Mouse (Mus musculus) limb, embryonic 10.5 days (tissue): ENCODE data around the gene Kif27. TPM values are rescaled to one million over a fixed set of nuclear protein-coding genes. Genes with fewer than 3 reads are reported as not detected.
A peak's percentile ranks its signal among the peaks of the same experiment; 100 is the strongest.
"Not testable (repeated sequence)": the region's sequence is repeated elsewhere in the genome, so short reads cannot be mapped to it uniquely, and the experiment has no call there.

Experiments
- DNase-seq: peaks from one replicate; pipeline ENCODE4 v3.0.0-alpha.2; 2017; ENCODE audit warnings: low spot score
- H3K27ac ChIP-seq: fragments of 300-500 bp; sonication (generic); 2 replicates; pipeline ENCODE4 v1.5.1; 2016; ENCODE audit warnings: mild to moderate bottlenecking
- H3K27me3 ChIP-seq: fragments of 300-500 bp; sonication (generic); 2 replicates; pipeline ENCODE4 v1.6.1; 2016; ENCODE audit warnings: low read depth, mild to moderate bottlenecking; ENCODE audit not compliant: poor library complexity, severe bottlenecking
- H3K36me3 ChIP-seq: fragments of 300-500 bp; sonication (generic); 2 replicates; pipeline ENCODE4 v1.6.1; 2016; ENCODE audit warnings: mild to moderate bottlenecking, moderate library complexity
- H3K4me1 ChIP-seq: fragments of 300-500 bp; sonication (generic); 2 replicates; pipeline ENCODE4 v1.6.1; 2016
- H3K4me3 ChIP-seq: fragments of 300-500 bp; sonication (generic); 2 replicates; pipeline ENCODE4 v1.5.1; 2016; ENCODE audit warnings: mild to moderate bottlenecking, moderate library complexity
- H3K9me3 ChIP-seq: fragments of 300-500 bp; sonication (generic); replicated peaks from 2 replicates; pipeline ENCODE4 v1.6.1; 2016; ENCODE audit warnings: mild to moderate bottlenecking
- WGBS: fragments of 180-500 bp; shearing (Covaris S2); methylation state at CpG from one replicate; pipeline ENCODE4 v1.1.7; 2016; 5-methylcytosine and 5-hydroxymethylcytosine counted together
- polyA plus RNA-seq: library from polyadenylated mRNA; unstranded; fragments of >200 nt; fragmentation: Nextera tagmentation; extraction: Ambion mirVana; gene quantifications from 2 replicates; pipeline ENCODE4 v1.2.1, GENCODE M21; 2016

Kif27 gene
- polyA plus RNA-seq: 0.58 and 0.78 TPM in 2 replicates

GRCm38 (mm10) chr13:58358629-58359303, at the start of gene Kif27:
Gene Kif27 (minus strand): TSS chr13:58359122.
- Histone ChIP-seq H3K36me3 (no peaks in the 10 kb centered on the region), H3K27ac (peak within 1 kb of the TSS; percentile 81)
- WGBS: 1% methylated on average over 84 of the region's 85 CpGs

GRCm38 (mm10) chr13:58403243-58403642, 44.3 kb upstream of the Kif27 start, which contains the start of gene Hnrnpk:
Gene Hnrnpk (minus strand): TSS chr13:58403343.
- H3K9me3 ChIP-seq, DNase-seq, H3K27me3 ChIP-seq, H3K4me1 ChIP-seq: not testable (repeated sequence)
- WGBS: 9% methylated on average over 17 of the region's 17 CpGs
- H3K36me3 ChIP-seq: peaks cover 33% of the 10 kb centered on the region
- H3K4me3 ChIP-seq: peak within 1 kb of the TSS; percentile 97
- H3K27ac ChIP-seq: peak within 1 kb of the TSS; percentile 100

More at GRCm38 (mm10) chr13:58358629-58359303, at the start of gene Kif27:
- H3K27me3 ChIP-seq: peaks cover 6% of the 10 kb centered on the region; the same call in 1 of the 2 replicates
- DNase-seq: peak; percentile 93
- peak within 1 kb of the TSS; percentile 90 for H3K4me3 ChIP-seq
- H3K4me1 ChIP-seq: peaks cover 12% of the 10 kb centered on the region
- no peaks in the 10 kb centered on the region for H3K9me3 ChIP-seq

- Histone ChIP-seq H3K27ac (peak overlapping the region; percentile 100), H3K9me3 (no peaks in the 10 kb centered on the region), H3K4me1 (0 out of 2 replicates have a peak, but pooled peaks cover 8% of the 10 kb centered on the region), H3K4me3 (peak overlapping the region; percentile 97), H3K36me3 (peaks cover 39% of the 10 kb centered on the region), H3K27me3 (no peaks in the 10 kb centered on the region)
- DNase-seq: no peak
- WGBS: under 1% methylated on average over 47 of the region's 48 CpGs
Measured at GRCm38 (mm10) chr13:58402744-58403110, 43.8 kb upstream of the Kif27 start.

GRCm38 (mm10) chr13:58402003-58402743, 43.3 kb upstream of the Kif27 start, which contains the start of gene Rmi1:
Gene Rmi1 (plus strand): TSS chr13:58402248.
- H3K27ac ChIP-seq: peak within 1 kb of the TSS; percentile 100
- peaks cover 39% of the 10 kb centered on the region for H3K36me3 ChIP-seq
- H3K9me3 ChIP-seq: no peaks in the 10 kb centered on the region
- 0 out of 2 replicates have a peak, but pooled peaks cover 8% of the 10 kb centered on the region for H3K4me1 ChIP-seq
- no peaks in the 10 kb centered on the region for H3K27me3 ChIP-seq
- peak; percentile 98 for DNase-seq
- under 1% methylated on average over 91 of the region's 91 CpGs for WGBS
- H3K4me3 ChIP-seq: peak within 1 kb of the TSS; percentile 97

GRCm38 (mm10) chr13:58401135-58402002, 42.4 kb upstream of the Kif27 start:
- Histone ChIP-seq H3K9me3 (no peaks in the 10 kb centered on the region), H3K27me3 (no peaks in the 10 kb centered on the region), H3K4me1 (0 out of 2 replicates have a peak, but pooled peaks cover 8% of the 10 kb centered on the region), H3K27ac (peak overlapping the region; percentile 100), H3K36me3 (peaks cover 41% of the 10 kb centered on the region), H3K4me3 (peak overlapping the region; percentile 97)
- DNase-seq: peak; percentile 89
- WGBS: under 1% methylated on average over 84 of the region's 100 CpGs

GRCm38 (mm10) chr13:58400576-58400975, 41.7 kb upstream of the Kif27 start:
- WGBS: 2% methylated on average over 11 of the region's 11 CpGs
- DNase-seq: no peak
- Histone ChIP-seq H3K4me1 (0 out of 2 replicates have a peak, but pooled peaks cover 8% of the 10 kb centered on the region), H3K27me3 (no peaks in the 10 kb centered on the region), H3K27ac (peak overlapping the region; percentile 100), H3K4me3 (peak overlapping the region; percentile 97), H3K36me3 (peaks cover 48% of the 10 kb centered on the region), H3K9me3 (no peaks in the 10 kb centered on the region)

GRCm38 (mm10) chr13:58397651-58398050, 38.7 kb upstream of the Kif27 start:
- no peaks in the 10 kb centered on the region for H3K9me3 ChIP-seq
- H3K36me3 ChIP-seq: peaks cover 77% of the 10 kb centered on the region
- H3K4me1 ChIP-seq: 0 out of 2 replicates have a peak, but pooled peaks cover 8% of the 10 kb centered on the region
- H3K4me3 ChIP-seq: no peak overlapping the region
- no peaks in the 10 kb centered on the region for H3K27me3 ChIP-seq
- no peak overlapping the region for H3K27ac ChIP-seq
- no peak for DNase-seq
- WGBS: 96% methylated on average over 13 of the region's 13 CpGs

GRCm38 (mm10) chr13:58394392-58394791, 35.5 kb upstream of the Kif27 start:
- 87% methylated on average over 11 of the region's 11 CpGs for WGBS
- not testable (repeated sequence) for H3K27ac ChIP-seq, H3K4me3 ChIP-seq, H3K4me1 ChIP-seq, H3K27me3 ChIP-seq, H3K9me3 ChIP-seq, DNase-seq
- H3K36me3 ChIP-seq: peaks cover 95% of the 10 kb centered on the region

- DNase-seq: no peak
- Histone ChIP-seq H3K4me3 (no peak overlapping the region), H3K4me1 (peaks cover 10% of the 10 kb centered on the region), H3K27ac (no peak overlapping the region), H3K27me3 (no peaks in the 10 kb centered on the region), H3K36me3 (peaks cover 46% of the 10 kb centered on the region), H3K9me3 (no peaks in the 10 kb centered on the region)
- WGBS: 85% methylated on average over 2 of the region's 2 CpGs
Measured at GRCm38 (mm10) chr13:58389324-58389951, 30.5 kb upstream of the Kif27 start.

- H3K27me3 ChIP-seq: no peaks in the 10 kb centered on the region
- H3K27ac ChIP-seq: no peak overlapping the region
- H3K36me3 ChIP-seq: peaks cover 35% of the 10 kb centered on the region
- no peaks in the 10 kb centered on the region for H3K9me3 ChIP-seq
- no peak for DNase-seq
- WGBS: 51% methylated on average over 3 of the region's 3 CpGs
- peaks cover 15% of the 10 kb centered on the region for H3K4me1 ChIP-seq
- no peak overlapping the region for H3K4me3 ChIP-seq
Measured at GRCm38 (mm10) chr13:58388379-58388778, 29.5 kb upstream of the Kif27 start.

GRCm38 (mm10) chr13:58387948-58388347, 29.0 kb upstream of the Kif27 start:
- H3K9me3 ChIP-seq: no peaks in the 10 kb centered on the region
- peaks cover 15% of the 10 kb centered on the region for H3K4me1 ChIP-seq
- H3K4me3 ChIP-seq: no peak overlapping the region
- DNase-seq: peak; percentile 74
- no peaks in the 10 kb centered on the region for H3K27me3 ChIP-seq
- H3K27ac ChIP-seq: no peak overlapping the region
- peaks cover 34% of the 10 kb centered on the region for H3K36me3 ChIP-seq
- WGBS: 15% methylated on average over 7 of the region's 7 CpGs

- DNase-seq: no peak
- H3K36me3 ChIP-seq: peaks cover 36% of the 10 kb centered on the region
- peaks cover 15% of the 10 kb centered on the region for H3K4me1 ChIP-seq
- H3K4me3 ChIP-seq: peak overlapping the region; percentile 87
- peak overlapping the region; percentile 90 for H3K27ac ChIP-seq
- no peaks in the 10 kb centered on the region for H3K27me3 ChIP-seq
- H3K9me3 ChIP-seq: peaks cover 8% of the 10 kb centered on the region; the same call in 1 of the 2 replicates
- WGBS: 87% methylated on average over 7 of the region's 7 CpGs
Measured at GRCm38 (mm10) chr13:58385547-58385920, 26.6 kb upstream of the Kif27 start.
